9 mouse cellular contexts compared by ENCODE assay signal in the genomic region with DNA sequence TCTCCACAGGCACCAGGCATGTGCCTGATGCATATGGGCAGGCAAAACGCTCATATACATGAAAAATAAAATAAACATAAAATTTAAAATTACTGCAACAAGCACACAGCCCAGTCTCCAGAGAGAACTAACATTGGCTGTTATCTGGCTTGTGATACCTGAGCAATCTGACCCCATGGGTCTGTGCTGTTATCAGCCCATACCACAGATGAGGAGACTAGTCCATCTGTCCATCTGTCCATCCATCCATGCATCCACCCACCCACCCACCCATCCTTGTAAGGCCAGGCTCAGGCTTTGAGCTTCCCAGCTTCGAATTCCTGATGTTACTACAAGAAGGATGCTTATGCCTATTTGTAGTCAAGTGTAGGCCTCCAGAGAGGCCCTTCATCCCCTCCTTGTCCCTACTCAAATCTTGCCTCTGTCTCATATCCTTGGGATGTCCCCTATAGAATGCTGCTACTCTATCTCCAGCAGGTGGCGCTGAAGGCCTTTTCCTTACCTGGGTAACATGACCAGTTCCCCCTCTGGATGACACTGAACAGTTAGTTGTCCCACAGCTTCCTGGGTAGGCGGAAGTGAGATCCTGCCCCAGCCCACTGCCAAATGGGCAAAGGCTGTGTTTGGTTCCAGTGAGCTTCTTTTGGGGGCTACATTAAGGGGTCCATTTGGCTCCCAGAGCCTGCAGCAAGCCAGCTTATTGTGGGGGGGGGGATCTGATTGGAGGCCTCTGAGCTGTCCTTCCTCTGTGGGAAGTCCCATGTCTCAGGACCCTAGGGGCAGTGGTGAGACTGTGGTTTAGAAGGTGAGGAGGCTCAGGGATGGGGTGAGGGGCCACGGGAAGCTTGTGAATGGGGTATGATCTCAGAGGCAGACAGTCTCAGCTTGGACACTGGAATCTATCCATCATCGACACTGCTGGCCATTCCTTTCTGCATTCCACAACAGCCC. TPM values are rescaled to one million over a fixed set of nuclear protein-coding genes. Genes with fewer than 3 reads are reported as not detected.
A peak's percentile ranks its signal among the peaks of the same experiment; 100 is the strongest.
DNase-seq lines count a peak whose midpoint lies in the region; ATAC-seq lines count a peak whose summit lies in the region.
"Had no signal": no experiment of that assay in that cellular context is flagged by ENCODE, and none has a peak within 500 bp of the region (broad histone marks: within the 10 kb centered on the region; RNA-seq: fewer than 3 reads in every experiment).

No protein-coding gene starts in this region.

- WGBS in embryonic facial prominence, embryonic 10.5 days: 40% methylated on average over 6 of the region's 6 CpGs

- ATAC-seq in frontal cortex, adult (ENCODE audit: low TSS enrichment): peak; percentile 62
- ATAC-seq in megakaryocyte-erythroid progenitor cell, adult 5-6 weeks (replicated peaks; ENCODE audit: low FRiP score, low TSS enrichment, poor library complexity, severe bottlenecking): peak; percentile 77

- no peaks in the 10 kb centered on the region for H3K9me3 ChIP-seq in embryonic facial prominence, embryonic 10.5 days
- H3K9me3 ChIP-seq: limb, embryonic 15.5 days had no signal

- H3K27ac ChIP-seq in embryonic facial prominence, embryonic 10.5 days (replicated peaks): no peak overlapping the region
- H3K27ac ChIP-seq: limb, embryonic 15.5 days had no signal

- H3K4me1 ChIP-seq in embryonic facial prominence, embryonic 10.5 days: no peaks in the 10 kb centered on the region; the same call in 1 of the 2 replicates
- H3K4me1 ChIP-seq: limb, embryonic 15.5 days had no signal

- intact Hi-C loops in heart, postnatal 36 days (cut with DNase I): loop anchor here (1.0 kb wide), 1 partner anchor 47 kb away; no protein-coding TSS in a partner anchor

- no peaks in the 10 kb centered on the region for H3K36me3 ChIP-seq in embryonic facial prominence, embryonic 10.5 days (replicated peaks)
- H3K36me3 ChIP-seq: limb, embryonic 15.5 days had no signal

- H3K4me3 ChIP-seq in embryonic facial prominence, embryonic 10.5 days: no peak overlapping the region
- H3K4me3 ChIP-seq: limb, embryonic 15.5 days had no signal

- no peaks in the 10 kb centered on the region for H3K27me3 ChIP-seq in embryonic facial prominence, embryonic 10.5 days (replicated peaks; ENCODE audit: low read depth, poor library complexity, severe bottlenecking)
- H3K27me3 ChIP-seq: limb, embryonic 15.5 days had no signal

- DNase-seq in frontal cortex, postnatal 14 days (ENCODE audit: low spot score in 2 of 2): no peak
- DNase-seq in adipocyte (ENCODE audit: low spot score): peak; percentile 88
- DNase-seq in embryonic facial prominence, embryonic 10.5 days (ENCODE audit: low spot score): peak; percentile 77
- DNase-seq in heart, postnatal 36 days: peak; percentile 66 to 70
- peak; percentile 80 to 83 for DNase-seq in kidney, postnatal 4 days
- peak; percentile 59 for DNase-seq in skeletal muscle tissue, adult 2 months (ENCODE audit: low read depth, low spot score)

RNA-seq across cellular contexts. Expression of gene 2510039O18Rik, which starts 19.5 kb away (rescaled TPM):
- polyA plus RNA-seq in embryonic facial prominence, embryonic 10.5 days (2016; fragmentation: Nextera tagmentation; extraction: Ambion mirVana): 10.6 and 12.2 TPM in 2 replicates
- total RNA-seq in heart, postnatal 36 days (2021): 10 to 100 TPM; 37.2 to 41.2 TPM
- total RNA-seq in megakaryocyte-erythroid progenitor cell, adult 5-6 weeks (2014; fragmentation: Nextera tagmentation): 22.5 and 23.7 TPM in 2 replicates
- total RNA-seq in megakaryocyte-erythroid progenitor cell, adult 5-6 weeks (2017): 21.4 and 27.4 TPM in 2 replicates

RNA-seq across cellular contexts. Expression of gene Plod1, which starts 23.6 kb away (rescaled TPM):
- polyA plus RNA-seq in embryonic facial prominence, embryonic 10.5 days (2016; fragmentation: Nextera tagmentation; extraction: Ambion mirVana): 30.9 and 31.0 TPM in 2 replicates
- total RNA-seq in heart, postnatal 36 days (2021): 10 to 100 TPM; 71.3 to 89.9 TPM
- 1.3 and 5.4 TPM in 2 replicates for total RNA-seq in megakaryocyte-erythroid progenitor cell, adult 5-6 weeks (2014; fragmentation: Nextera tagmentation)
- 1.8 and 2.9 TPM in 2 replicates for total RNA-seq in megakaryocyte-erythroid progenitor cell, adult 5-6 weeks (2017)

RNA-seq across cellular contexts. Expression of gene Nppb, which starts 25.4 kb away (rescaled TPM):
- 0.20 TPM in 1 of 2 replicates, not detected in the other for polyA plus RNA-seq in embryonic facial prominence, embryonic 10.5 days (2016; fragmentation: Nextera tagmentation; extraction: Ambion mirVana)
- total RNA-seq in heart, postnatal 36 days (2021): 100 to 1,000 TPM in 1 of 2 experiments, 10 to 100 TPM in 1; 93.0 to 227 TPM
- not detected in 2 replicates for total RNA-seq in megakaryocyte-erythroid progenitor cell, adult 5-6 weeks (2014; fragmentation: Nextera tagmentation)
- not detected in 2 replicates for total RNA-seq in megakaryocyte-erythroid progenitor cell, adult 5-6 weeks (2017)

RNA-seq across cellular contexts. Expression of gene Nppa, which starts 40.4 kb away (rescaled TPM):
- 0.20 TPM in 1 of 2 replicates, not detected in the other for polyA plus RNA-seq in embryonic facial prominence, embryonic 10.5 days (2016; fragmentation: Nextera tagmentation; extraction: Ambion mirVana)
- total RNA-seq in heart, postnatal 36 days (2021): 1,000 to 10,000 TPM; 1,742 to 1,804 TPM
- not detected in 2 replicates for total RNA-seq in megakaryocyte-erythroid progenitor cell, adult 5-6 weeks (2014; fragmentation: Nextera tagmentation)
- not detected in 2 replicates for total RNA-seq in megakaryocyte-erythroid progenitor cell, adult 5-6 weeks (2017)
- polyA plus RNA-seq: limb, embryonic 15.5 days had no signal

RNA-seq across cellular contexts. Expression of gene Mfn2, which starts 55.7 kb away (rescaled TPM):
- 38.2 and 38.6 TPM in 2 replicates for polyA plus RNA-seq in embryonic facial prominence, embryonic 10.5 days (2016; fragmentation: Nextera tagmentation; extraction: Ambion mirVana)
- 100 to 1,000 TPM; 670 to 699 TPM for total RNA-seq in heart, postnatal 36 days (2021)
- total RNA-seq in megakaryocyte-erythroid progenitor cell, adult 5-6 weeks (2014; fragmentation: Nextera tagmentation): 26.1 and 28.1 TPM in 2 replicates
- 22.2 and 32.1 TPM in 2 replicates for total RNA-seq in megakaryocyte-erythroid progenitor cell, adult 5-6 weeks (2017)

Comparison
In these comparisons a context has a peak if more than half of its experiments do, and no peak if none do; other contexts are left out.
1. DNase-seq: peak in adipocyte (single experiment), embryonic facial prominence, embryonic 10.5 days (single experiment), heart, postnatal 36 days (2 of 2), kidney, postnatal 4 days (2 of 2) and skeletal muscle tissue, adult 2 months (single experiment); none in frontal cortex, postnatal 14 days (0 of 2).
2. RNA of gene Plod1, which starts 23.6 kb away (total RNA-seq): 71.3 to 89.9 TPM in heart, postnatal 36 days; 1.3 to 5.4 TPM in megakaryocyte-erythroid progenitor cell, adult 5-6 weeks; every median in the first group is over 10 times any median in the second.
3. RNA of gene Nppb, which starts 25.4 kb away (total RNA-seq): 93.0 to 227 TPM in heart, postnatal 36 days; not detected in megakaryocyte-erythroid progenitor cell, adult 5-6 weeks; every median in the first group is over 10 times any median in the second.